Mouse (Mus musculus): ENCODE data around the gene Crebl2. TPM values are rescaled to one million over a fixed set of nuclear protein-coding genes. Genes with fewer than 3 reads are reported as not detected.

Crebl2 gene
- polyA plus RNA-seq, 1 experiment, result 13.3 TPM

DNA sequence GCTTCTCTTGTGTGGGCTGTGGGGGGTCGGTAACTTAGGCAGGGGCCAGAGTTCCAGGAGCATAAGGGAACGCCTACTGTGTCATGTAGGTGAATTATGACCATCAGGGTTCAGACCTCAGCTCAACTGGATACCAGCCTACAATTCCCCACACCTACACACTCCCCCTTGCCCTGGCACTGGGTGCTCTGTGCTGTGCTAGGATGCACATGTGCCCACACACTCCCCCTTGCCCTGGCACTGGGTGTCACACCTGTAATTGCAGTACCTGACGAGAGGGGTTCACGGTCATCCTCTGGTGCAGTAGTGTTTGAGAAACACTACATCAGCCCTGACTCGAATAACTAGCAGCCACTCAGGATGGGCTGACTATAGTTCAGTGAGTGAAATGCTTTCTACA, 24.8 kb downstream of the Crebl2 start:
- H3K4me1 ChIP-seq (replicated peaks; ENCODE audit: control insufficient read depth, insufficient read depth, low read length), result no peaks in the 10 kb centered on the region
- no peak for DNase-seq
- H3K36me3 ChIP-seq (ENCODE audit: control insufficient read depth, insufficient read depth, low read length), result peaks cover 4% of the 10 kb centered on the region; the same call in 1 of the 2 replicates
- H3K4me3 ChIP-seq (ENCODE audit: control insufficient read depth, insufficient read depth, low read length), result no peak overlapping the region
- no peaks in the 10 kb centered on the region for H3K27me3 ChIP-seq (ENCODE audit: control insufficient read depth, insufficient read depth, low read length)
- TF ChIP-seq CTCF (IDR thresholded peaks at IDR 0.05; ENCODE audit: borderline replicate concordance, control insufficient read depth, extremely low read depth, insufficient read depth, low read length, poor library complexity) (no peak), POLR2A (IDR thresholded peaks at IDR 0.05; ENCODE audit: control insufficient read depth, extremely low read depth, insufficient read depth, low read length, poor library complexity) (no peak)
- 95% methylated on average over 5 of the region's 5 CpGs for WGBS
- H3K27ac ChIP-seq (ENCODE audit: control insufficient read depth, insufficient read depth, low read length), result no peak overlapping the region

DNA sequence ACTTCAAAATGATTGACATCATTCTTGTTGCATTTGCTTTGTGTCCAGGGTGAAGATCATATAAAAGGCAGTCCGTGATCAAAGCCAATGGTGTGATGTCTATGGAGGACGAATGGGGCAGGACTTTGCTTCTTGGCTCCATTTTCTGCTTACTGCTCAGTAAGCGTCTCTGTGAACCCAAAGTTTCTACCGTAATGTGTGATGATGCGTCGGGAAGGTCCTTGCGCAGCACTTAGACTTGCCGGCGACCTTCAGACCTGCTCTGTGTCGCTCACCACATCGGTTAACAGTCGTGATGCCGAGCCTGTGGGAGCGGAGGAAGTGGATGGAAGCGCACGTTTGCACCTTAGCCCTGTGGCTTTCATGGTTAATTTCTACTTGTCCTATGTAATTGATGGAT, 26.0 kb downstream of the Crebl2 start:
- H3K36me3 ChIP-seq (ENCODE audit: control insufficient read depth, insufficient read depth, low read length), result peaks cover 4% of the 10 kb centered on the region; the same call in 1 of the 2 replicates
- DNase-seq, result no peak
- no peak overlapping the region for H3K27ac ChIP-seq (ENCODE audit: control insufficient read depth, insufficient read depth, low read length)
- 97% methylated on average over 16 of the region's 16 CpGs for WGBS
- no peak for TF ChIP-seq POLR2A (IDR thresholded peaks at IDR 0.05; ENCODE audit: control insufficient read depth, extremely low read depth, insufficient read depth, low read length, poor library complexity)
- no peak for TF ChIP-seq CTCF (IDR thresholded peaks at IDR 0.05; ENCODE audit: borderline replicate concordance, control insufficient read depth, extremely low read depth, insufficient read depth, low read length, poor library complexity)
- no peak overlapping the region for H3K4me3 ChIP-seq (ENCODE audit: control insufficient read depth, insufficient read depth, low read length)
- no peaks in the 10 kb centered on the region for H3K27me3 ChIP-seq (ENCODE audit: control insufficient read depth, insufficient read depth, low read length)
- H3K4me1 ChIP-seq (replicated peaks; ENCODE audit: control insufficient read depth, insufficient read depth, low read length), result no peaks in the 10 kb centered on the region

DNA sequence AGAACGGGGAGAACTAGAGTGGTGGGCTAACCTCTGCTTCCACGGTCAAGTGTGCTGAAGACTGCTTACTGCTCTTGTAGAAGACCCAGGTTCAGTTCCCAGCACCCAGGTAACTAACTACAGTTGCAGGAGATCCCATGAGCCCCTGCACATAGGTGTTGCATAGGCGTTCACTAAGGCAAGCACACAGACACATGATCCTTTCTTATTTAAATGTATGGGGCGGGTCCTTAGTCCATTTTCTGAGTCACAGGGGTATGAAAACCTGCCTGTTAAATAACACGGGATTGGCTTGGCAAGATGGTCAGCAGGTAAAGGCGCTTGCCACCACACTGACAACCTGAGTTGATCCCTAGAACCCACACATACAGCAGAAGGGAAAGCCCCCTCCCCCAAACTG, 29.1 kb downstream of the Crebl2 start:
- Histone ChIP-seq H3K4me3 (ENCODE audit: control insufficient read depth, insufficient read depth, low read length) (no peak overlapping the region), H3K27ac (ENCODE audit: control insufficient read depth, insufficient read depth, low read length) (no peak overlapping the region), H3K27me3 (ENCODE audit: control insufficient read depth, insufficient read depth, low read length) (no peaks in the 10 kb centered on the region), H3K4me1 (replicated peaks; ENCODE audit: control insufficient read depth, insufficient read depth, low read length) (no peaks in the 10 kb centered on the region), H3K36me3 (ENCODE audit: control insufficient read depth, insufficient read depth, low read length) (no peaks in the 10 kb centered on the region; the same call in 1 of the 2 replicates)
- no peak for TF ChIP-seq POLR2A (IDR thresholded peaks at IDR 0.05; ENCODE audit: control insufficient read depth, extremely low read depth, insufficient read depth, low read length, poor library complexity)
- TF ChIP-seq CTCF (IDR thresholded peaks at IDR 0.05; ENCODE audit: borderline replicate concordance, control insufficient read depth, extremely low read depth, insufficient read depth, low read length, poor library complexity), result no peak
- no peak for DNase-seq
- WGBS, result 97% methylated on average over 6 of the region's 6 CpGs

DNA sequence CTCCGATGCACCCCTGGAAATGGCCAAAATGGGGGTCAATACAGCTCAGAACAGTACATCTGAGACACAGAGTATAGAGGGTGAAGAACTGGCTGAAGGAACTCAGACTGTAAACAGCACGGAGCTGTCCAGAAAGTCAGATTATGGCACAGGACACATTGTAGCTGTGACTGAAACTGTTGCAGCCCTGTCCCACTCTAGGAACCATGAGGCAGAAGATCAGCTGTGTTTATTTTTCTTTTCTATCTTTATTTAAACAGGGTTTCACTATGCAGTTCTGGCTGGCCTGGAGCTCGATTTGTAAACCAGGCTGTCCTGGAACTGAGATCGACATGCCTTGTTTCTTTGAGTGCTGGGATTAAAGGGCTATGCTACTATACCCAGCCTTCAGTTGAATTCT, 30.3 kb downstream of the Crebl2 start:
- Histone ChIP-seq H3K4me3 (ENCODE audit: control insufficient read depth, insufficient read depth, low read length) (no peak overlapping the region), H3K27ac (ENCODE audit: control insufficient read depth, insufficient read depth, low read length) (no peak overlapping the region), H3K4me1 (replicated peaks; ENCODE audit: control insufficient read depth, insufficient read depth, low read length) (no peaks in the 10 kb centered on the region), H3K27me3 (ENCODE audit: control insufficient read depth, insufficient read depth, low read length) (no peaks in the 10 kb centered on the region), H3K36me3 (ENCODE audit: control insufficient read depth, insufficient read depth, low read length) (no peaks in the 10 kb centered on the region; the same call in 1 of the 2 replicates)
- no peak for TF ChIP-seq POLR2A (IDR thresholded peaks at IDR 0.05; ENCODE audit: control insufficient read depth, extremely low read depth, insufficient read depth, low read length, poor library complexity)
- no peak for TF ChIP-seq CTCF (IDR thresholded peaks at IDR 0.05; ENCODE audit: borderline replicate concordance, control insufficient read depth, extremely low read depth, insufficient read depth, low read length, poor library complexity)
- DNase-seq, result no peak
- 93% methylated on average over 4 of the region's 4 CpGs for WGBS

DNA sequence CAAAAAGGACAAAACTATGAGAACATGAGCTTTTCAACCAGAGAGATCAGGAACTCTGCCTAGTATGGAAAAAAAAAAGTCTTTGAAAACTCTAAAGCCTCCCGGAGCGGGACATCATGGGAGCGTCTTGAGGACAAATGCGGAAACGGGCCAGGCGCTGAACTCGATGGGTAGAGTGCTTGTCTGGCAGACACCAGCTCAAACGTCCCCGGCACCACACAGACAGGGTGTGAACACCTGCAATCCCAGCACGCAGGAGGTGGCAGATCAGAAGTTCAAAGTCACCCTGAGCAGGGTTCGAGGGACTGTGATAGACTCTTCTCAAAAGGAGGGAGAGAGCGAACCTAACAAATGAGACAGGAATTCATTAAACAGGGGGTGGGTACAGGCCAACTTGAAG, 31.4 kb downstream of the Crebl2 start:
- WGBS, result 95% methylated on average over 12 of the region's 12 CpGs
- Histone ChIP-seq H3K27me3 (ENCODE audit: control insufficient read depth, insufficient read depth, low read length) (no peaks in the 10 kb centered on the region), H3K4me1 (replicated peaks; ENCODE audit: control insufficient read depth, insufficient read depth, low read length) (no peaks in the 10 kb centered on the region), H3K27ac (ENCODE audit: control insufficient read depth, insufficient read depth, low read length) (no peak overlapping the region), H3K4me3 (ENCODE audit: control insufficient read depth, insufficient read depth, low read length) (no peak overlapping the region), H3K36me3 (ENCODE audit: control insufficient read depth, insufficient read depth, low read length) (no peaks in the 10 kb centered on the region; the same call in 1 of the 2 replicates)
- no peak for DNase-seq
- TF ChIP-seq POLR2A (IDR thresholded peaks at IDR 0.05; ENCODE audit: control insufficient read depth, extremely low read depth, insufficient read depth, low read length, poor library complexity) (no peak), CTCF (IDR thresholded peaks at IDR 0.05; ENCODE audit: borderline replicate concordance, control insufficient read depth, extremely low read depth, insufficient read depth, low read length, poor library complexity) (no peak)

DNA sequence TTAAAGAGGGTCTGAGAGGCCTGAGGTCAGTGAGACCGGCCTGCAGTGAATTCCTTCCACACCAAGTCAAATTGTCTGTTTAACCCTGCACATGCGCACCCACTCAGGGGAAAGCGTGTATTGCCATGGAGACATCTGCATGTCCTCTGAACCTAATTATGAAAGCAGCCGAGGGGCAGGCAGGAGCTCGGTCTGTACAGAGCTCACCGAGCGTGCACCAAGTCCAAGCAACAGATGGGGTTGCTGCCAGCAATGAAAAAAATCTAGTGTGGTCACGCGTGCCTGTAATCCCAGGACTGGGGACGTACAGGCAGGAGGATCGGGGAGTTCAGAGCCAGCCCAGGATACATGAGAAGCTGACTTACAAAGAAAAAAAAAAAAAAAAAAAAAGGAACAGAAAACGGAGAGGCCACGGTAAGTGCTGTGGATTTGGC, 32.7 kb downstream of the Crebl2 start:
- TF ChIP-seq CTCF (IDR thresholded peaks at IDR 0.05; ENCODE audit: borderline replicate concordance, control insufficient read depth, extremely low read depth, insufficient read depth, low read length, poor library complexity), result no peak
- no peak for TF ChIP-seq POLR2A (IDR thresholded peaks at IDR 0.05; ENCODE audit: control insufficient read depth, extremely low read depth, insufficient read depth, low read length, poor library complexity)
- Histone ChIP-seq H3K27me3 (ENCODE audit: control insufficient read depth, insufficient read depth, low read length) (no peaks in the 10 kb centered on the region), H3K4me1 (replicated peaks; ENCODE audit: control insufficient read depth, insufficient read depth, low read length) (no peaks in the 10 kb centered on the region), H3K27ac (ENCODE audit: control insufficient read depth, insufficient read depth, low read length) (no peak overlapping the region), H3K4me3 (ENCODE audit: control insufficient read depth, insufficient read depth, low read length) (no peak overlapping the region), H3K36me3 (ENCODE audit: control insufficient read depth, insufficient read depth, low read length) (no peaks in the 10 kb centered on the region)
- WGBS, result 71% methylated on average over 13 of the region's 13 CpGs
- DNase-seq, result no peak

DNA sequence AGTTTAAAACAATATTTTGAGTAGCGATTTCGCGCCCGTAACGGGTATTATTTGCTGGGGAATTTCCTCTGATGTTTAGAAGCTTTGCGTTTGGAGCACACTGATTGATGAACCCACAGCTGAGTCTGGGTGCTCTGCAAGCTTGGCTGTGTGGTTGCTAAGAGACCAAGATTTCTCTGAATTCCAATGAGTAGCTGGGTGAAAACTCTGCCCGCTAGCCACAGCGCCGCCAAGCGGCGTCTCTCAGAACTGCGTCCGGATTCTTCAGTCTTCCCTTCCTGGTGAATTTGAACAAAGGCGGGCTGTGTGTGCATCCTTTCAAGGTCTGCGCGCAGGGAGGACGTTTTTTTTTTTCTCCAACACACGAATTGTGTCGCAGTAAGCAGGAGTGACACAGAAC, 33.2 kb downstream of the Crebl2 start:
- Histone ChIP-seq H3K4me3 (ENCODE audit: control insufficient read depth, insufficient read depth, low read length) (no peak overlapping the region), H3K36me3 (ENCODE audit: control insufficient read depth, insufficient read depth, low read length) (no peaks in the 10 kb centered on the region), H3K27me3 (ENCODE audit: control insufficient read depth, insufficient read depth, low read length) (no peaks in the 10 kb centered on the region), H3K4me1 (replicated peaks; ENCODE audit: control insufficient read depth, insufficient read depth, low read length) (no peaks in the 10 kb centered on the region), H3K27ac (ENCODE audit: control insufficient read depth, insufficient read depth, low read length) (no peak overlapping the region)
- peak; percentile 97 for TF ChIP-seq CTCF (IDR thresholded peaks at IDR 0.05; ENCODE audit: borderline replicate concordance, control insufficient read depth, extremely low read depth, insufficient read depth, low read length, poor library complexity)
- TF ChIP-seq POLR2A (IDR thresholded peaks at IDR 0.05; ENCODE audit: control insufficient read depth, extremely low read depth, insufficient read depth, low read length, poor library complexity), result no peak
- WGBS, result 7% methylated on average over 19 of the region's 19 CpGs
- peak; percentile 94 for DNase-seq
